Mouse (Mus musculus) right cerebral cortex, postnatal 25 days (tissue): Measurements from ENCODE around the gene Epop.
A peak's percentile ranks its signal among the peaks of the same experiment; 100 is the strongest.

Source experiments
- DNase-seq: peaks from one replicate; pipeline ENCODE4 v3.0.0; 2022

Gene Epop

GRCm38 (mm10) chr11:97627556-97628302 is 1.8 kb downstream of the Epop start:
- no peak for DNase-seq

GRCm38 (mm10) chr11:97626850-97627249 is 2.7 kb downstream of the Epop start:
- no peak for DNase-seq

- no peak for DNase-seq
Observed at GRCm38 (mm10) chr11:97626431-97626830, 3.1 kb downstream of the Epop start.

DNA sequence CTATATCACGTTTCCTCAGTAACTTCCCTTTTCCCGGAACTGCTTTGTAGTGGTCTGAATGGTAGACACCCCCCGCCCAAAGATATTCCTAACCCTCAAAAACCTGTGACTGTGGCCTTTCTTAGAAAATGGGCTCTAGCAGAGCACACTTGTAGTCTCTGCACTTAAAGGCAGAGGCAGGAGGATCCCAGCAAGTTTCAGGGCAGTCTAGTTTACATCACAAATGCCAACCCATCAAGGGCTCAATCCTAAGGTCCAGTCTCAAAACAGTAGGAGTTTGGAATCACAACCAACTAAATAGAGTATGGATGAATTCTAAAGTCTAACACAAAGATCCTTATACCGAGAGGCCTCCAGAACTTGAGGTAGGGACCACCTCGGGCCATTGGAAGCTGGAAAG is 4.0 kb downstream of the Epop start:
- DNase-seq = no peak

DNA sequence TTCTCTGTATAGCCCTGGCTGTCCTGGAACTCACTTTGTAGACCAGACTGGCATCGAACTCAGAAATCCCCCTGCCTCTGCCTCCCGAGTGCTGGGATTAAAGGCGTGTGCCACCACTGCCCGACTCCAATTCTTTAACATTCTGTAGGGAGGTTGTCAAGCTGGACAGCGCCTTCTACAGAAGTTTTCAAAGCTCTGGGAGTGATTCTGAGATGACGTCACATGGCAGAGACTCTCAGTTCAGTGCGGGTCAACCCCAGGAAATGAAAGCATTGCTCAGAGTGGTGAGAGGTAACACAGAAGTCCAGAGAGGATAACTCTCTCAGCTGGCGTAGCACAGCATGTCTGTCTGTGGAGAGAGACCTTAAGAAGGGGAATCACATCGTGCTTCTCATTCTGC is 6.3 kb downstream of the Epop start:
- DNase-seq = no peak

- DNase-seq = peak; percentile 69
Observed at GRCm38 (mm10) chr11:97622440-97622839, 7.1 kb downstream of the Epop start.

- DNase-seq = peak; percentile 59
Observed at GRCm38 (mm10) chr11:97619391-97619795, 10.1 kb downstream of the Epop start.

- no peak for DNase-seq
Observed at GRCm38 (mm10) chr11:97618368-97618767, 11.1 kb downstream of the Epop start.

DNA sequence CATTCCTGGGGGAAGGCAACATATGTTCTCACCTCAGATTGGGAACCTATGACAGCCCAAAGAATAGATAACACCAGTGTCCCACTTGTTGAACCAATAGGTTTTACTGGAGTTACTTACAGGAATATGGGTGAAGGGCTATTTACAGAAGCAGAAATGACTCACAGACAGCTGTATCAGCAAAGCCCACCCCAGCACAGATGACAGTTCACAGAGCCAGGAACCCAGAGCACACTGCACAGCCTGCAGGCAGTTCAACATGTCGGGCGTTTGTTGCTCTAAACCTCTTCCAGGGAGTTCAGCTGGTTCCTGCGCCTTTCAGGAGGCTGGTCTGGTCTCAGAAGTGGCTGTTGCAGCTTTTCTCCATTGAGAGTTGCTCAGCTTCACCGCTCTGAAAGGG is 14.2 kb downstream of the Epop start:
- no peak for DNase-seq

DNA sequence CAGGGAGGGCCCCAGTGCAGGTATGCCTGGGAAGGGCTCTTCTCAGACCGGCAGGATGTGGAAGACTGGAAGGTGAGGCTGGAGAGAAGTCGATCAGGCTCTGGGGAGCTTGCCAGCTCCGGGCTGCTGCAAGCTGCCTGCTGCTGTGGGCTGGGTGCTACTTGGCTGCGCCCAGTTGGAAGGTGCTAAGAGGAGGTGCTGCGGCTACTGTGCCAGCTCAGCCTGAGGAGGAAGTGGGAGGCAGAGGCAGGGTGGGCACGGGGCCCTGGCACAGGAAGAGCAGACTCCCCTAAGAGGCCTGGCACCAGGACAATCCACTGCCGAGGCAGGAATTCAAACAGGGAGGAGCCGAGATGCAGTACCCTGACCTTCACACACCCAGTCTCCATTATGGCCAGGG is 18.4 kb downstream of the Epop start:
- peak; percentile 87 for DNase-seq

DNA sequence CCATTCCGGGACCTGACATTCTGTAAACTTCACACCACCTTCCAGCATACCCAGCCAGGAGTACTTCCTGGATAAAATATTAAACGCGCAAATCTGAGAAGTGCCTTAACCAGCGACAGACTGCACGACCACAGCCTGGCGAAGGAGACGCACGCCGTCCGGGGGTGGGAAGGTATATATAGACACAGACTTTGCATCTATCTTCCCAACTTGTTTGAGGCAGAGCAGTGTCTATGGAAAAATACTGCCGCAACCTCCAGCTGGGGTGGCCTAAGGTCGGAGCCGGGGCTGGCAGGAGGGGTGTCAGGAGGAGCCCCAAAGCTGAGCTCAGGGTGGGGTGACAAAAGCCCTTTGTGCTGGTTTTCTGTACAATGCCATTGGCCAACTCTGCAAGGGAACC is 19.8 kb downstream of the Epop start:
- peak; percentile 82 for DNase-seq

DNA sequence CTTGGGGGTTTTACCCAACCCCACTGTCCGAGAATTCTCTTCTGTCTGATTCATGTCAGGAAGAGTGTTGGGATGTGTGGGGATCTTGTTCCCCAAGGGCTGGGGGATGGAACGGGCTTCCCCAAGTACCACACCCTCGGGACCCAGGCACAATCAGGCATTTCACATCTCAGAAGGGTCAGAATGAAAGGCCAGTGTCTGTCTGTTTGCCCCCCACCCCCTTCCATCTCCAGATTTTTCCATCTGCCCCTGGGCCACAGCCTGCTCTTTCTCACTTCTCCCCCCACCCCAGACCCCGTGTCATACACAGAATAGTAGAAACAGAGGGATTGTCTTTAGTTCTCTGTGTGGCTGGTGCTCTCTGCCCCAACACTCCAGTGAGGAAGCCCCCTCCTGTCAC is 20.6 kb downstream of the Epop start:
- no peak for DNase-seq

DNA sequence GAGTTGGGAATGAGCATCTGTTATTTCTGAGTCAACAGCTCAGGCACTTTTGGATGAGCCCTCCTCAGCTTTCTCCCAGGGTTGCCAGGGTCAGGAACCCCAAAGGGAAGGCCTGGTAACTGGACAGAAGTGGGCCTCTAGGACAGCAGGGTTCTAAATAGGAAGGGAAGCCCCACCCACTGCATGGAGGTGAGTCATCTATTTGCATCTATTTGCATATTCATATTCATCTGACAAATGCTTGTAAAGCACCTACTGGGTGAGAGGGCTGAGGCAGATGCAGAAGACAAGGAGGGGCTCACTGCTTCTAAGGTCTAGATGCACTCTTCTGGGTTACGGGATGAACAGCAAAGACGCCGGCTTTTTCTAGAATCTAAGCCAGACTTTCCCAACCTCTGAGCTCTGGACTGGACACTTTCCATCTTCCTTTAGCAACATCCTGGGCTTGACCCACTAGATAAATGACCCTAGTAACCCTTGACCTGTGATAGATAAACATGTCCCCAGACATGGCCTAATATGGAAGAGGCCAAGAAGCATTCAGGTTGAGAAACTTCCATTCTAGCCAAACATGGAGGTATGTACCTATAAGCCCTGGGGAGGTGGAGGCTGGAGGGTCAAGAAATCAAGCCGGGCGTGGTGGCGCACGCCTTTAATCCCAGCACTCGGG is 22.3 kb downstream of the Epop start:
- no peak for DNase-seq

DNA sequence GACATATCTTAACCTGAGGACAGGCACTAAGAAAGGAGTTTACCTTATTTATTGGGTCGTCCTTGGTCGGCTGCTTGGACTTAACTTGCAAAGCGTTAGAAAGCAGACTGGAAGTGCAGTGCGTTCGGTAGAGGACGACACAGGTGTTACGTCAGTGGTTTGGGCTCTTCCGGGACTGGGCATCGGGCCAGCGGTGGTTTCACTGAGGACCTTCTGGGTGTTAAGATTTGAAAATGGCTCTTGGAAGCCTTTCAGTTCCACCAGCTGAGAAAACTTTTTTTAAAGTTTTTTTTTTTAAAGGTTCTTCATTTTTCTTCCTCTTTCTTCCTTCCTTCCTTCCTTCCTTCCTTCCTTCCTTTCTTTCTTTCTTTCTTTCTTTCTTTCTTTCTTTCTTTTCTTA is 25.6 kb downstream of the Epop start:
- DNase-seq = no peak

GRCm38 (mm10) chr11:97602223-97602622 is 27.3 kb downstream of the Epop start:
- DNase-seq = no peak

DNA sequence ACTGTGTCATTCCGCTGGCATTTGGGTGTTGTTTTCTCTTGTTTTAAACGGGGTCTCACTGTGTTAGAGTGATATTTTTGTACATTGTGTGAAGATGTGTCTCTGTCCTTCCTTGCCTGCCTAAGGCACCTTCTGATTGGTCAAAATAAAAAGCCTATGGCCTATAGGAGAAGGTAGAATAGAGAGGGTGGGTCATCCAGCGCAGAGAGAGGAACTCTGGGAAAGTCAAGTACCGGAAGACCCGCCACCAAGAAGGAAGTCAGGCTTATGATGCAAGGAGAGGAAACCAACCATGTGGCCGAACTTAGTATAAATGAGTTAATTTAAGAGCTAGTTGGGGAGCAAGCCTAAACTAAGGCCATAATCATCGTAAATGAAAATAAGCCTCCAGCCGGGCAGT is 30.4 kb downstream of the Epop start:
- DNase-seq = no peak

- DNase-seq = no peak
Observed at GRCm38 (mm10) chr11:97597945-97598691, 31.4 kb downstream of the Epop start.

- DNase-seq = no peak
Observed at GRCm38 (mm10) chr11:97594136-97594535, 35.4 kb downstream of the Epop start.

DNA sequence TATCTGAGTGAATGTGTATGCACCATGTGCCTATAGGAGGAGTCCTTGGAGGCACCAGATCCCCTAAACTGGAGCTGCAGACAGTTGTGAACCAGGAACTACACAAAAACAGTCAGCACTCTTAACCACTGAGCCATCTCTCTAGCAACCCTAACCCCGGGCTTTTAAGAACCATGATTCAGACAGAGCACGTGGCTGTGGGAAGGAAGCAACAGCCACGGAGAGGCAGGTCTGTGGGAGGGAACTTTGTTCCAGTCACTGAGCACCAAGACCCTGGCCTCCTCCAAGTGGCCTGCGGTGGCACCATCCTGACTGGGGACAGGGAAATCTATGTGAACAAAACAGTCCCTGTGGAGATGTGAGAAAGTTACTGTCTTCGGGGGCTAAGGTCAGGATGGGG is 37.6 kb downstream of the Epop start:
- no peak for DNase-seq

DNA sequence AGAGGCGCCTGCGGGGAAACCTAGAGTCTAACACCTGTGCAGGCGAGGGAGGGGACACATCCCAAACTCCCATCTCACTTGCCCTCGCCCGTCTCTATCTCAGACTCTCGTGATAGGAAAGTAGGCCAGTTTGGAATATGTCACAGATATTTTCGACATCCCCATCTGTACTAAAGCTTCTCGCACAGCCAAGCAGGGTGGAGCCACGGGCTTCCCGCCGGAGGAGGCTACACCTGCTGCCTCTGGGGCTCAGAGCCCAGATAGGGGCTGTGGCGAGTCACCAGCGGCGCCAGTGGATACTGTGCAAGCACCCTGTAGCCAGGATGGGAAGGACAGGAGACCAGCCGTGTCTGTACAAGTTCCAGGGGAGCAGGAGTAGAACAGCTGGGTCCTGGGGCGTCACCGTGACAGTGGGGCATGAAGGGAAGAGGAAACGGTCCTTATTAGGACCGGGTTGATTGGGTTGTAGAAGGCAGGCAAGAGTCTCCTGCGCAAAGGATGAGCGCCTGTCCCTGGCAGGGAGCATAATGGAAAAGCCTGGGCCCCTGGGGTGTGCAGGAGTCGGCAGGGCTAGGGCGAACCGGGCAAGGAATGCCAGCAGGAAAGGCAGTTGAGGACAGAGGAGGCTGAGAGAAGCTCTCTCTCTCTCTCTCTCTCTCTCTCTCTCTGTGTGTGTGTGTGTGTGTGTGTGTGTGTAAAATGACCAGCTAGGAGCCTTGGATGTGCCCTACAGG is 39.1 kb downstream of the Epop start:
- peak; percentile 72 for DNase-seq

DNA sequence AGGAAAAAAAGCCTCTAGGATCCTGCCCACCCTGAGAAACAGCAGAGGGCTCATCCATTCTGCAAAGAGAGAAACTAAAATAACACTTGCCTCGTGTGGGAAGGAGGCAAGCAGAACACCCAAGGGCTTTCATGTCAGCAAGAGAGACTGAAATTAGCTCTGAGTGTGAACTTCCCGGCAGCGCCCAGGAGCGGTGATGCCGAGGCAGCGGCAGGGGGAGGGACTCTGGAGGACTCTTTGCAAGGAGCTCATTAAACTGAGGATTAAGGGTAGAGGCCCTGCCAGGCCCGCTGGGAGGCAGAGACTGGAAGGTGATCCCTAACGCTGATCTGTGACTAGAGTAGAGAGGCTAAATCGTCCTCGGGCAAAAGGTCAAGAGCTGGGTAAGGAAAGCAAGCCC is 40.3 kb downstream of the Epop start:
- peak; percentile 47 for DNase-seq

- DNase-seq = no peak
Observed at GRCm38 (mm10) chr11:97585932-97586331, 43.6 kb downstream of the Epop start.

DNA sequence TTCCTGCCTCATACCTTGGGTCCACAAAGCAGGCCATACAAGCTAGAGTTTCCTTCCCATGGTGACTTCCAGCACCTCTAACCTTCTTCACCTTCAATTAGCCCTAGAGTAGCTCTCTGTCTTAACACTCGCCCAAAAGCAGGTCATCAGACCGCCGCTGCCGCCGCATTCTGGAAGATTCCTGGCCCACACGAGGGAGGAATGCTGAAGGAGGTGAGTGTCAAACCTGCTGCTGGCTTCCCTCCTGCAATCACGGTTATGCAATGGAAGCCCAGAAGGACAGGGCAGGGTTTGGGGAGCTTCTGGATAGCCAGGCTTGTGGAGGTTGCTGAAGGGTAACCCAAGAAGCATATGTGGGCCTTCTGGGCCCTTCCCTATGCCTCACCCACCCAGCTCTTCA is 45.0 kb downstream of the Epop start:
- no peak for DNase-seq
